Mouse (Mus musculus): ENCODE results near the gene Tsc22d1. TPM values are rescaled to one million over a fixed set of nuclear protein-coding genes. Genes with fewer than 3 reads are reported as not detected.

Tsc22d1 gene
- total RNA-seq (2021) (1,000 to 10,000 TPM in 1 of 2 experiments, 100 to 1,000 TPM in 1; 906 to 1,621 TPM), polyA plus RNA-seq (2012; rRNA removed) (665 and 693 TPM in 2 replicates)
- long read RNA-seq, full-length matches to known transcripts, result 1,298 of 1,394 reads
- long read RNA-seq, partial matches to known transcripts, result 1 of 1,394 reads
- long read RNA-seq, other reads (novel, unspliced or antisense), result 95 of 1,394 reads

DNA sequence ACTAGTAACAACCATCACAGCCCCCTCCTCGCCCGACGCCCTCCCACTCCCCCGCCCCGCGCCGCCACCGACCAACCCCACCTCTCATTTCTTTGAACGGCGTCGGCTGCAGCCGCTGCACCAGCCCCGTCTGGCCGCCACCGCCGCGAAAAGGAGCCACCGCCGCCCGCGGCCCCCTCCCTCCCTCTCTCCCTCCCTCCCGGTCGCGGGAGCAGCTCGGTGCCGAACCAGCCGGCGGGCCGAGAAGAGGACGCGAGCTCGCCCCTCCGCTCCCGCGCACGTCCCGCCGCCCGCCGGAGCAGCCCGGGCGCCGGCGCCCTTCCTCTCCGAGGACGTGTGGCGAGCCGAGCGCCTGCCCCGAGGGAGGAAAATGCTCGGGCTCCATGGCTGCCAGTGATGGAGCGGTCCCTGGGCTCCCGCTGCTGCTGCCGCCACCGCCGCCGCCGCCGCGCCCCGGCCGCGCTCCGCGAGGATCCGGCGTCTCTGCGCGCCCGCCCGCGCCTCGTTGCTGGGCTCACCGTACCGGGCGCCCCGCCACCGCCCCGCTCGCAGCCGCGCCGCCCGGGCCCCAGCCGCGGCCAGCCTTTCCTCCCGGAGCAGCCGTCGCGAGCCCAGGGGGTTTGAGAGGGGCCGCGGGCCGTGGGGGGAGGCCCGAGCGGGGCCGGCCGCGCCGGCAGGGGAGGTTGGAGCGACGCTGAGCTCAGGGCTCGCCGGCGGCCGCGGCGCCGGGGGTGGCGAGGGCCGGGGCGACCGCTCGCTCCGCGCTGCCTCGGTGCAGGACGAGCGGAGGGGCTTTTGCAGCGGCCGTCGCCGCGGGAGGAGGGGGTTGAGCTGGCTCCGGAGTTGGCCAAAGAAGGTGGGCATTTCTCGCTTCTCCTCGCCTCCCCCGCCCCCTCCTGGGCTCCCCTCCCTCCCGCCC, at the start of gene Tsc22d1:
Tsc22d1 (plus strand) TSS at position 100 of the 919 bp plus-strand sequence.
- peak; percentile 71 for DNase-seq

GRCm38 (mm10) chr14:76373638-76374037, 41.1 kb upstream of the Tsc22d1 start:
- DNase-seq, result peak; percentile 20

GRCm38 (mm10) chr14:76374601-76375000, 40.2 kb upstream of the Tsc22d1 start:
- no peak for DNase-seq

- no peak for DNase-seq
Observed at GRCm38 (mm10) chr14:76376561-76376960, 38.2 kb upstream of the Tsc22d1 start.

DNA sequence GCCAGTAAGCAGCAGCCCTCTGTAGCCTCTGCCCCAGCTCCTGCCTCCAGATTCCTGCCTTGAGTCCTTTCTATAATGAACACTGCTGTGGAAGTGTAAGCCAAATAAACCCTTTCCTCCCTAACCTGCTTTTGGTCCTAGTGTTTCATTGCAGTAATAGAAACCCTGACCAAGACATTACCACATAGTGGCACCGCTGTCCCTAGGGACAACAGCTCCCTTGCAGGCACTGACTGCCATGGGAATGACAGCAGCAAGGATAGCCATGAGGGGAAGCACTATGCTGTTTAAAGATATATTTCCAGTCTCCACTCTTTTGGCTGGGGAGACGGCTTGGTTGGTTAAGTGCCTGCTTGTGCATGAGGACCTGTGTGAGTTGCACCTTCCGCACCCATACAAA, 35.4 kb upstream of the Tsc22d1 start:
- no peak for DNase-seq

DNA sequence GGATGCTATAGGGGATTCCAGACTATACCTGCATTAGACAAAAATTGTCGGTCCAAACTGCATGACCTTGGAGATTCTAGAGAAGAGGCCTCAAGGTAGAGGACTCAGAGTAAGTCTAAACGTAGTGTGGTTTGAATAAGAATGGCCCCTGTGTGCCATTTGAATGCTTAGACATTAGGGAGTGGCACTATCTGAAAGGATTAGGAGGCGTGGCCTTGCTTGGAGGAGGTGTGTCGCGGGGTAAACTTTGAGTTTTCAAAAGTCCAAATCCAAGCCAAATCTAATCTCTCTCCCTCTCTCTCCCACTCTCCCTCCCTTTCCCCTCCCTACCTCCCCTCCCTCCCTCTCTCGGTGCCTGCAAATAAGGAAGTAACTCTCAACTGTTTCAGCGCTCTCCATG, 26.7 kb upstream of the Tsc22d1 start:
- no peak for DNase-seq

DNA sequence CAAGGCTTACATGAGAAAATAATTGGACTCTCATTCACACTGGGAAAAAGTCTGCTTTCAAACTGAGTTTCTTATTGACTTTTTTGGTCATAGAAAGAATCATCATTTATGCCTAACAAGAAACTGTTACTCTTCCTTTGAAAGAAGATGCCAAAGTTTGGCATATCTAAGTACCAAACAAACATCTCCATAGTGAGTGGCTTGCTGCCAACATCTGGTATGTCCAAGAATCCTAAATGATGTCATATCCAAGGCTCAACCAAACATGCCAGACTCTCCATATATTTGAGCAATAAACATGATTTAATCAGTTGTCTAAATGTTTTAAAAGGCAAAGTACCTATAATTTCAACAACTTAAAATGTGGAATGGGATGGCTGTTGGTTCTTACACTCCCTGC, 16.5 kb upstream of the Tsc22d1 start:
- no peak for DNase-seq

GRCm38 (mm10) chr14:76402574-76402973, 12.2 kb upstream of the Tsc22d1 start:
- no peak for DNase-seq

DNA sequence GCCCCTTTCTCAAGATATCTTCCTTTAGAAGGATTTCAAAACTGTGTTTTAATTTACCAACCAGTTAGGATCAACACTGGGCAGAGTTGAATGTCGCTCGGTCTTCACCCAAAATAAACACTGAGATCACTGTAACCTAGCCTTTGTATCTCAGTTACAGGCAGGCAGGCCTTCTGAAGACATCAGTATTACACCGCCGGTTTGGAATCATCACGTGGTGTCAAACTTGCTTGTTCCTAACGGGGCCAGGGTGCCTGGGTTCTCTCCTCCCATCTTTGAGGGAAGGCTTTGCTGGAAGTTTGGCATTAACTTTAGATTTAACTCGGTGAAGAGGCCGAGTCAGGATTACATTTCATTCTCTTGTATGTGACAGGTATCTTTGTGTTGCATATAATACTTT, 5.7 kb upstream of the Tsc22d1 start:
- no peak for DNase-seq

DNA sequence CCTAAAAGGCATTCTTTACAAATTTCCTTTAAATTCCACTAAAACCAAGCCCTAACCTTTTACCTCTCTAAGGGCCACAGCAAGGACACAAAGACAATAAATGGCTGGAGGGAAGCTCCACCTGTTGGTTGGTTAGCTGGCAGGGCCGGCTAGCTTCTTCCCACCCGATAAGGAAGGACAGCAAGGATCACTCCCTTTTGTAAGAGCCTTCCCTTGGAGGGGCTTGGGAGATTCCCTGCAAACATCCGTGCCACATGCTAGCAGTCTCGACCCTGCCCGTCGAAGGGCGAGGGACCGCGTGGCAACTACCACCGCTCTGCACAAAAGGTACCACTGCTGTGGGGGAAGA, 1.0 kb upstream of the Tsc22d1 start:
- no peak for DNase-seq

- DNase-seq, result peak; percentile 98
Observed at GRCm38 (mm10) chr14:76414122-76414861, 469 bp upstream of the Tsc22d1 start.

GRCm38 (mm10) chr14:76415781-76416301, 1.1 kb downstream of the Tsc22d1 start:
- DNase-seq, result peak; percentile 75

DNA sequence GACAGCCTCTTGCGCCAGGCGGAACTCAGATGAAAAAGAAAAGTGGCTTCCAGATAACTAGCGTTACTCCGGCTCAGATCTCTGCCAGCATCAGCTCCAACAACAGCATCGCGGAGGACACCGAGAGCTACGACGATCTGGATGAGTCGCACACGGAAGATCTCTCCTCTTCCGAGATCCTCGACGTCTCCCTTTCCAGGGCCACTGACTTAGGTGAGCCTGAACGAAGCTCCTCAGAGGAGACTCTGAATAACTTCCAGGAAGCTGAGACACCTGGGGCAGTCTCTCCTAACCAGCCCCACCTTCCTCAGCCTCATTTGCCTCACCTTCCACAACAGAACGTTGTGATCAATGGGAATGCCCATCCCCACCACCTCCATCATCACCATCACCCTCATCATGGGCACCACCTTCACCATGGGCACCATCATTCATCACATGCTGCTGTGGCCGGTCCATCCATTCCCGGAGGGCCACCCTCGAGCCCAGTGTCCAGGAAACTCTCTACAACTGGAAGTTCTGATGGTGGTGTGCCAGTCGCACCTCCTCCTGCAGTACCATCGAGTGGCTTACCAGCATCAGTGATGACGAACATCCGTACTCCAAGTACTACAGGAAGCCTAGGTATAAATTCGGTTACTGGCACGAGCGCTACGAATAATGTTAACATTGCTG, 1.7 kb downstream of the Tsc22d1 start:
- DNase-seq, result no peak

GRCm38 (mm10) chr14:76417346-76417745, 2.6 kb downstream of the Tsc22d1 start:
- DNase-seq, result no peak

DNA sequence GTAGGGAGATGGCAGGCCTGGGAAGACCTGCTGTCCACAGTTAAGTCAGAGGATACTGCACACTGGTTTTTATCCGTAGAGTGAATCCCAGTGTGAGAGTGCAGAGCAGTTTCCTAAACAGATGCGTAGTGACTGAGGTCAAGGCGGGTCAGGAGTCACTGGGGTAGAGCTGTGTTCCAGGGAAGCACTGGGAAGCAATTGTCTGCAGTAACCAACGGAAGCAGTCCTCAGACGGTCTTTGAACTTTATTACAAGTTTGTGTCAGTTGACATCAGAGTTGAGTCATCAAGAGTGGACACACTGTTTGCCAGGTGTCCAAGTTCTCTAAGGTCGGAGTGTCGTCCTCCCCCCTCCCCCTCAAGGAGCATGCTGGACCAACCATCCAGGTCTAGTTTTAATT, 6.0 kb downstream of the Tsc22d1 start:
- peak; percentile 37 for DNase-seq

GRCm38 (mm10) chr14:76421162-76421561, 6.4 kb downstream of the Tsc22d1 start:
- no peak for DNase-seq

GRCm38 (mm10) chr14:76425422-76425821, 10.7 kb downstream of the Tsc22d1 start:
- DNase-seq, result no peak

DNA sequence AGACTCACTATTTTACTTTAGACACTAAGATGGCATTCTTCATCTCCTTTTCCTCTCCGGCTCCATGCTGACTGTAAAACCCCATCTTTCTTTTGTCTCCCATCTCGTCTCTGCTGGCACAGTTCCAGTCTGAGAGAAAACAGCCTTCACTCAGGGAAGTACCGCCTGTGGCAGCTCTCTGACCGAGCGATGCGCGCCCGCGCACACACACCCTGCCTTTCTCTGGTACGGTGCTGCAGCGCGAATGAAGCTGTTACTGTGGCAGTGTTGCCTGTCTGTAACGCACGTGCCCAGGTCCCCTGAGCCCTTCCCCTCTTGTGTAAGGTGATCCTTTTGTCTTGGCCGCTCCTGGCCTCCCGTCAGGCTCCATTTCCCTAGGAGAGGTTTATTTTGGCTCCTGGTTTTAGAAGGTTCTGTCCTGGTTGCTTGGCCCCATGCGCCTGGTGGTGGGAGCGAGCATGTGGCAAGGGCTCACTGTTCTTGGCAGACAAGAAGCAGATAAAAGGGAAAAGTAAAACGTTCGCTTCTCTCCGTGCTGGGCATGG, 11.3 kb downstream of the Tsc22d1 start:
- no peak for DNase-seq

DNA sequence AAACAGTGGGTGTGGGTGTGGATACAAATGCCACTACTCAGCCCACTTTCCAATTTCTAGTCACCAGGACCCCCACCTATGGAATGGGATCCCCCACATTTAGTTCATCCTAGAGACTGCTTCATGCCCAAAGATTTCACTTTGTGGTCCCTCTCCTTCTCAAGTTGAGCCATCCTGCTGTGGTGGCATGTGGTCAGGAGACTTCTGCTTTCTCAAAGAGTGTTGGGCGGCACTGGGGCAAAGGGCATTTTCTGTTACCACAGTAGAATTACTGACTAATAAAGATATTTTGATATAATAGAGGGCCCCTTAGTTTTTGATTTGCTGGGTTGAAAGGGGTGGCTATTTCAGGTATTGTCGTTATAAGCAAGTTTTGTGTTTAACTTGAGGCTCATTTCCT, 14.1 kb downstream of the Tsc22d1 start:
- no peak for DNase-seq

DNA sequence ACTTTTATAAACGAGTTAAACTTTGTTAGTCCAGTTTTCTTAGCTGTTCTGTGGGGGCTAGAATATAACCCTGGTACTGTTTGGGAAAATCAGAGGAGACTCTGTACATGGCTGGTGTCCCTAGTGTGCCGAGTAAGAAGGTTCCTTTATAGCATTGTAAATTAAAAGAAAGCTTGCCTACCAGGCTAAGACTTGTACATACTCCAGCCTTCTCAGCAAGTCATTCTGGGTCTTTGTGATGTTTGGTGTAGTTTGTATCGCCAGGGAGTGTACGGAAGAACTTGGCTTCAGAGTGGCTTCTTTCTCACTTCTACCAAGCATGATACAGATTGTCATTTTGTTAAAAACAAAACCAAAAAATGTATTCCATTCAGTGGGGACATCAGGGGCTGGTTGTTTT, 17.2 kb downstream of the Tsc22d1 start:
- DNase-seq, result no peak

GRCm38 (mm10) chr14:76432369-76432768, 17.6 kb downstream of the Tsc22d1 start:
- DNase-seq, result no peak

GRCm38 (mm10) chr14:76432816-76433215, 18.1 kb downstream of the Tsc22d1 start:
- DNase-seq, result no peak

All from adrenal gland, adult 2 months (tissue).